Mouse (Mus musculus) brain, adult 2 months (tissue): ENCODE measurements around the gene Dmxl2.

Experiments used
- DNase-seq: peaks from one replicate; pipeline ENCODE4 v3.0.0; 2011; ENCODE audit warnings: low read depth, low spot score

The Dmxl2 gene

DNA sequence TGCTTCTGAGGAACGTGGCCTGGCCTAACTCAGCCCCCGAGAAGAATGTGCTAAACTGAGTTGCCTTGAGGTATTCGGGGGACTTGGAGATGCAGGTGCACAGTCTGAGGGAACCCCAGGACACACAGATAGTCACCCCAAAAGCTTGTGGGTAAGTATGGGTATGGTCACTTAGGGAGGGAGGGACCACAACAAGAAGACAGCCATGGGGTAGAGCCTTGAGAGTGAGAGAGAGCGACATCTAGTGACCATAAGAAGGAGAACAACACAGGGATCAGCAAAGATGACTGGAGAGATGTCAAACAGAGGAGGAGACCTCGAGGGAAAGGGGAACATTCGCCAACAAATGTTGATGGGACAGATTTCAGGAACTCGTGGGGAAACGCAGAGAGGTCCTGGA, 178.0 kb downstream of the Dmxl2 start:
- peak; percentile 45 for DNase-seq

DNA sequence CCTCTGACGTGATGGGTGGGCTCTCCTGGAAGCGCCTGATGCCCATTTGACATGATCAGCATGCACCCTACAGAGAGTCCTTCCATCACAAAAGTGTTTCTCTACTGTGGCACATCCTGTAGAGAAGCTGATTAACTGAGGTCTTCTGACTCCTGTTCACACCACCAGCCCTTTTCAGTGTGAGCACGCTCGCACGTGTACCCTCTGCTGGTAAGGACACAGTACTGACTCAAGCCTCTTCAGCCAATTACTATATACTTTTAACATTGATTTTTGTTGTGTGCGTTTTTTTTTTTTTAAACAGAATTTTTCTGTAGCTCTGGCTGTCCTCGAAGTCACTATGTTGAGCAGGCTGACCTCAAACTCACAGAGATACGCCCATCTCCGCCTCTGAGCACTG, 185.1 kb downstream of the Dmxl2 start:
- peak; percentile 40 for DNase-seq
